Mouse (Mus musculus) embryonic facial prominence, embryonic 15.5 days (tissue): ENCODE measurements around the gene Nle1. TPM values are rescaled to one million over a fixed set of nuclear protein-coding genes. Genes with fewer than 3 reads are reported as not detected.

Experiments used
- ATAC-seq: fragments of 200-750 bp; cut with Nextera tagmentation; 2 replicates; pipeline ENCODE4 v1.8.0; 2017; ENCODE audit warnings: low read depth, moderate TSS enrichment; ENCODE audit not compliant: insufficient number of reproducible peaks, low FRiP score, low TSS enrichment
- H3K27ac ChIP-seq: fragments of 300-500 bp; sonication (generic); replicated peaks from 2 replicates; pipeline ENCODE4 v1.5.1; 2015; ENCODE audit warnings: mild to moderate bottlenecking, inconsistent platforms
- H3K27me3 ChIP-seq: fragments of 300-500 bp; sonication (generic); 2 replicates; pipeline ENCODE4 v1.6.1; 2015; ENCODE audit warnings: inconsistent platforms
- H3K36me3 ChIP-seq: fragments of 300-500 bp; sonication (generic); 2 replicates; pipeline ENCODE4 v1.6.1; 2015; ENCODE audit warnings: mild to moderate bottlenecking, inconsistent platforms
- H3K4me1 ChIP-seq: fragments of 300-500 bp; sonication (generic); 2 replicates; pipeline ENCODE4 v1.6.1; 2015; ENCODE audit warnings: inconsistent platforms
- H3K4me2 ChIP-seq: fragments of 300-500 bp; sonication (generic); replicated peaks from 2 replicates; pipeline ENCODE4 v1.6.1; 2015; ENCODE audit warnings: mild to moderate bottlenecking, inconsistent platforms
- H3K4me3 ChIP-seq: fragments of 300-500 bp; sonication (generic); replicated peaks from 2 replicates; pipeline ENCODE4 v1.5.1; 2015; ENCODE audit warnings: mild to moderate bottlenecking, inconsistent platforms
- H3K9ac ChIP-seq: fragments of 300-500 bp; sonication (generic); 2 replicates; pipeline ENCODE4 v1.6.1; 2015; ENCODE audit warnings: inconsistent platforms
- H3K9me3 ChIP-seq: fragments of 300-500 bp; sonication (generic); replicated peaks from 2 replicates; pipeline ENCODE4 v1.6.1; 2016; ENCODE audit warnings: inconsistent platforms
- WGBS: fragments of 180-500 bp; shearing (Covaris S2); methylation state at CpG from one replicate; pipeline ENCODE4 v1.1.7; 2015; 5-methylcytosine and 5-hydroxymethylcytosine counted together
- polyA plus RNA-seq: library from polyadenylated mRNA; unstranded; fragments of >200 nt; fragmentation: Nextera tagmentation; extraction: Ambion mirVana; gene quantifications from 2 replicates; pipeline ENCODE4 v1.2.1, GENCODE M21; 2015

The Nle1 gene
- polyA plus RNA-seq, 1 experiment from 2014 or later: 38.4 TPM

DNA sequence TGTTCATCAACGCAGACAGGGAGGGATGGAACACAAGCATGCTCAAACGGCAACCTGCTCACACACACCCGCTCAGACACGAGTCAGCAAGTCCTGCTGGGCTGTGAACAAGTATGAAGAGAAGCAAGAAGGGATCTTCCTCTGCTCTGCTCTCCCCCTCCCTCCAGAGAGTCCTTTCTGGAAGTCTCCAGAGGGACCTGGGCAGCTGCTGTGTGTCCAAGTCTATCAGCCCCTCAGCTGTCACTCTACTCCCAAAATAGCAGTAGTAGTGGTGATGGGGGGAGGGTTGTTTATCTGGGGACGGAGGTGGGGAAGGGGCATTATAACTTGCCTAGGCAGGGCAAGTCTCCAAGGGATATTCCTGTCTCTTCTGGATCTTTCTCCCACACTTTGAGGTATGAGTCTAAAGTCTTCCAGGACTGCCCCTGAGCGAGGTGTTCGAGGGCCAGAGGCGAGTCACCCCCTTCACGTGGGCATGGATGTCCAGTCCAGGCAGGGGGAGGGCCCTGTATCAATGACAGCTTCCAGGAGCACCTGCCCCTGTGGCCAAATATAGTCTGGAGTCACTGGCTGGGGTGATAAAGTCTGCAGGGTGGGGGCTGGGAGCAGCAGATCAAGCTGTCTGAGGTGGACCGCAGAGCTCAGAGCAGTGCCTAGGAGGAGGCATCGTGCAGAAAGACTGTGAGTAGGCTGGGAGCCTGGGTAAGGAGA, 2.6 kb upstream of the Nle1 start:
- WGBS: 75% methylated on average over 11 of the region's 11 CpGs
- Histone ChIP-seq H3K4me3 (no peak overlapping the region), H3K36me3 (peaks cover 8% of the 10 kb centered on the region), H3K9me3 (no peaks in the 10 kb centered on the region), H3K27me3 (no peaks in the 10 kb centered on the region; the same call in 1 of the 2 replicates), H3K27ac (no peak overlapping the region), H3K4me1 (peaks cover 10% of the 10 kb centered on the region), H3K9ac (no peak overlapping the region), H3K4me2 (no peak overlapping the region)
- ATAC-seq: 0 out of 2 replicates have a peak, but pooled peaks have one; percentile 56

DNA sequence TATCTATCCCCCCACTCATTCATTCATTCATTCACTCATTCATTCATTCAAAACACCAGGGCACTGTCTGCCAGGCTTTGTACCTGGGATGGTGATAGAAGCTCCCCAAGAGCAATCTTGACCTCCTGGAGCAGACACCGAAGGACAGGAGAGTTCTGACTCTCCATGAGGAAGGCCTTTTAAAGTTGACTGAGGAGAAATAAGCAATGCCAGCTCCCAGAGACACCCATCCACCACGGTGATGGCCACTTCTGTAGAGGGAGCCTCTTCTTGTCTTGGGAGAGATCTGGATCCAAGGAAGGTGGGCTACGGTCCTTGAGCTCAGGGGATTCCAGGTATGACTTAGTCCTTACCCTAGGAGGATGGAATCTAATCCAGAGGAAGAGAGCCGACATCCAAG, 2.0 kb upstream of the Nle1 start, which contains the start of gene Unc45b:
Gene Unc45b, plus strand, starts transcription at position 301 of the 400 bp plus-strand sequence.
- no peak within 1 kb of the TSS for H3K4me3 ChIP-seq
- no peaks in the 10 kb centered on the region; the same call in 1 of the 2 replicates for H3K27me3 ChIP-seq
- no peak within 1 kb of the TSS for H3K9ac ChIP-seq
- H3K4me2 ChIP-seq: no peak within 1 kb of the TSS
- no peak within 1 kb of the TSS for H3K27ac ChIP-seq
- H3K36me3 ChIP-seq: peaks cover 14% of the 10 kb centered on the region
- ATAC-seq: no peak; the same call in 1 of the 2 replicates
- H3K9me3 ChIP-seq: no peaks in the 10 kb centered on the region
- H3K4me1 ChIP-seq: peaks cover 10% of the 10 kb centered on the region
- WGBS: 83% methylated on average over 4 of the region's 4 CpGs

DNA sequence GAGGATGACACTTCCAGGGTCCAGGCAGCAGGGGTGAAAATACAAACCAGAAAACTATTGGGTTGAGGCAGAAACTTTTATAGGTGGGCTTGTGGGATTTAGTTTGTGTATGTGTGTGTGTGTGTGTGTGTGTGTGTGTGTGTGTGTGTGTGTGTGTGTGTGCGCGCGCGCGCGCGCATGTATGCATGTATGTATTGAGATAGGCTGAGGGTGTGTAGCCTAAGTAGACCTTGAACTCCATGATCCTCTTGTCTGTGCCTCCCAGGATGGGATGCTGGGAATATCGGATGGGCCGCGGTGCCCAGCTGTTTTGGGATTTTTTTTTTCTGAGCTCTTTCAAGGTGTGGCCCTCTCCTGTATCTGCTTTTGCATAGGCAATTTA, 388 bp upstream of the Nle1 start:
- Histone ChIP-seq H3K9ac (no peak overlapping the region; the same call in 1 of the 2 replicates), H3K27ac (no peak overlapping the region), H3K4me2 (peak overlapping the region; percentile 86), H3K4me1 (peaks cover 10% of the 10 kb centered on the region), H3K27me3 (no peaks in the 10 kb centered on the region; the same call in 1 of the 2 replicates), H3K4me3 (peak overlapping the region; percentile 82), H3K36me3 (peaks cover 31% of the 10 kb centered on the region), H3K9me3 (no peaks in the 10 kb centered on the region)
- WGBS: 48% methylated on average over 10 of the region's 10 CpGs
- ATAC-seq: no peak

DNA sequence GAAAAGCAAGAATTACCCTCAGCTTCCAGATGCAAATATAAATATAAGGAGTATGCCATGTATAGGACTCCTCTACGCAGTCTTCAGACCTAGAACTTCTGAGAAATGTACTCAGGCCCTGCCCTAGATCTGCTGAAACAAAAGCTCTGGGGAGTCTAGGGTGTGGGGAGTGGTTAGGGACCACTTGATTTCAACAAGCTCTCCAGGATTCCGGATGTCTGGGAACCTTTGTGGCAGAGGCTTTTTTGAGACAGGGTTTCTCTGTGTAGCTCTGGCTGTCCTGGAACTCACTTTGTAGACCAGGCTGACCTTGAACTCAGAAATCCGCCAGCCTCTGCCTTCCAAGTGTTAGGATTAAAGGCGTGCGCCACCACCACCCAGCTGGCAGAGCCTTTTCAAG, 2.4 kb downstream of the Nle1 start:
- peaks cover 59% of the 10 kb centered on the region for H3K36me3 ChIP-seq
- 90% methylated on average over 5 of the region's 5 CpGs for WGBS
- ATAC-seq: no peak

DNA sequence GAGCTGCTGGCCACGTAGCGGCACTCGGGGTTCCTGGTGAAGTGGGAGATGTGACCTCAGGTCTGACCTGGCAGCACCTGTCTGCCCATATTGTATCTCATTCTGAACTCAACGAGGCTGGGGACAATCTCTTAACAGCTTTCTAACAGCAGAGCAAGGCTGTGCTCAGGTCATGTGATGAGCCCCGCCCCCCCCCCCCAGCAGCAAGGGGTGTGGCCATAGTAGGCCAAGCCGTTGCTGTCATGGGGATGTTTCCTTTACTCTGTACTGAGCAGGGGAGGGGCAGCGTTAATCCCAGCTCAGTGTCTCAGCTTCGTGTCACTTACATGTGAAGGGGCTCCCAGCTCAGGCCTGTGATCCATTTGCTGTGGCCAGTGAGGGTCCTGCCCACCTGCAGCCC, 3.3 kb downstream of the Nle1 start:
- no peak for ATAC-seq
- Histone ChIP-seq H3K9me3 (no peaks in the 10 kb centered on the region), H3K4me3 (no peak overlapping the region), H3K4me2 (no peak overlapping the region), H3K9ac (no peak overlapping the region), H3K27ac (no peak overlapping the region), H3K36me3 (peaks cover 67% of the 10 kb centered on the region), H3K27me3 (no peaks in the 10 kb centered on the region), H3K4me1 (peaks cover 10% of the 10 kb centered on the region)
- WGBS: 60% methylated on average over 8 of the region's 8 CpGs

More for the DNA sequence above, 2.4 kb downstream of the Nle1 start:
- Histone ChIP-seq H3K9ac (no peak overlapping the region), H3K4me1 (peaks cover 10% of the 10 kb centered on the region), H3K27ac (no peak overlapping the region), H3K27me3 (no peaks in the 10 kb centered on the region), H3K4me3 (no peak overlapping the region), H3K4me2 (no peak overlapping the region), H3K9me3 (no peaks in the 10 kb centered on the region)

DNA sequence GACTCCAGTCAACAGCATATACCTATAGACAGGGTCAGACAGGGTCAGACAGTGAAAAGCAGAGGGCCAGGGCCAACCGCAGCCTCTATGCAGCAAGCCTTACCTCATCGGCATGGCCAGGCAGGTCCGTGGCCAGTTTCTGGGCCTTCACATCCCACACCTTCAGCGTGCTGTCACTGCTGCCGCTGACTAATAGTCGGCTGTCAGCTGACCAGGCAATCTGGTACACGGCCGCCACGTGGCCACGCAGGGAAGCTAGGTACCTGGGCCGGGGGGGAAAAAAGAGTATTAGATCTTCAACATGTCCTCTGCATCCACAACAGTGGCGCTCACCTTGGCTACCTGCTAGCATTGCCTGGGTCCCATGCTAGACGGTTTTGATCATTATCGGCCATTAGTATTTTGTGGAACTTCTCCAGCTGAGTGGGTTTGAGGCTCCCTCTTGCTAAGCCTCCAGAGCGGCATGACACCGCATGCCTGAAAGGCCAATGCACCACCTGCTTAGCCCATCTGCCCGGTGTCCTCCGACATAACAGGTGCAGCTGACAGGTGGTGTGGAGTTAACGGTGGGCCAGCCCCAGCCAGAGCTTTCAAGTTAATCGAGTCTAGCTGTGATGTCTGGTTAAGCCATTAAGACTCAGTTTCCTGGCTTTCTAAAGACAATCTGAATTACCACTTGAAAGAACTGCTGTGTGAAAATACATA, 6.5 kb downstream of the Nle1 start:
- no peak overlapping the region for H3K27ac ChIP-seq
- 88% methylated on average over 20 of the region's 20 CpGs for WGBS
- peaks cover 69% of the 10 kb centered on the region for H3K36me3 ChIP-seq
- no peak for ATAC-seq
- H3K4me1 ChIP-seq: no peaks in the 10 kb centered on the region
- no peak overlapping the region for H3K4me2 ChIP-seq
- no peak overlapping the region for H3K9ac ChIP-seq
- H3K27me3 ChIP-seq: no peaks in the 10 kb centered on the region
- H3K4me3 ChIP-seq: no peak overlapping the region
- no peaks in the 10 kb centered on the region for H3K9me3 ChIP-seq

DNA sequence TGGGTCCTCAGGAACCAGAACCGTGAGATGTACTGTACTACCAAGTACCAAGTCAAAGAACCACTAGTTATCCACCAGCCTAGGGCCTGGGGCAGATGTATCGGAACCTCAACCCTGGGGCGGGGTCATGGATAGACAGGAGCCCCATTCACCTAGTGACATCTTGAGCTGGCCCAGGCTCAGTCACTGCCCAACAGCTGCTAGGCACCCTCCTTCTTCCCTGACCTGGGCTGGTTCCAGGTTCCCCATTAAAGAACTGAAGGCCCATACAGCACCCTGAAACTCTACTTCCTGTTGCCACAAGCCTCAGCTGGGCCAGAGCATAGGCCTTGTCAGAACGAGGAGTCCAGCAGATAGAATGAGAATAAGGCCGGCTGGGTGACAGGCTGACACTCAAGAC, 8.5 kb downstream of the Nle1 start:
- H3K4me1 ChIP-seq: no peaks in the 10 kb centered on the region
- no peak overlapping the region for H3K4me2 ChIP-seq
- no peaks in the 10 kb centered on the region for H3K9me3 ChIP-seq
- no peak for ATAC-seq
- no peak overlapping the region for H3K27ac ChIP-seq
- no peak overlapping the region for H3K9ac ChIP-seq
- H3K27me3 ChIP-seq: no peaks in the 10 kb centered on the region
- 90% methylated on average over 5 of the region's 5 CpGs for WGBS
- H3K4me3 ChIP-seq: no peak overlapping the region
- peaks cover 50% of the 10 kb centered on the region for H3K36me3 ChIP-seq

DNA sequence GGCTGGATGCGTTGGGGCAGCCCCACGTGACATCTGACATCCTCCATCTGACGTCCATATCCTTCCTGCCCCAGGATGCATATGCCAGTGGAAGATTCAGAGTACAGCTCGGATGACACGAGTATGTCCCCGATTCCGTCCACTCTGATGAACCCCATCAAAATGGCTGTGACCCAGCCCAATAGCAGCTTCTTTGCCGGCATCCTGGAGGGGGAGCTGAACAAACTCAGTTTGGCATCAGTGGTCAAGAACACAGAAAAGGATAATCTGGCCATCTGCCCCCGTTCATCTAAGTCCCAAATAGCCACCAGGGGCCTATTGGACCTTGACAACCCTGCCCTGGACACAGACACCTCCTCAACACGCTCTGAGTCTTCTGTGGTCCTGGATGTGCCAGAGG, 10.7 kb downstream of the Nle1 start:
- Histone ChIP-seq H3K9me3 (no peaks in the 10 kb centered on the region), H3K4me3 (no peak overlapping the region), H3K36me3 (peaks cover 27% of the 10 kb centered on the region), H3K27me3 (no peaks in the 10 kb centered on the region), H3K4me2 (no peak overlapping the region), H3K9ac (no peak overlapping the region), H3K27ac (no peak overlapping the region), H3K4me1 (no peaks in the 10 kb centered on the region)
- no peak for ATAC-seq
- 80% methylated on average over 10 of the region's 10 CpGs for WGBS

DNA sequence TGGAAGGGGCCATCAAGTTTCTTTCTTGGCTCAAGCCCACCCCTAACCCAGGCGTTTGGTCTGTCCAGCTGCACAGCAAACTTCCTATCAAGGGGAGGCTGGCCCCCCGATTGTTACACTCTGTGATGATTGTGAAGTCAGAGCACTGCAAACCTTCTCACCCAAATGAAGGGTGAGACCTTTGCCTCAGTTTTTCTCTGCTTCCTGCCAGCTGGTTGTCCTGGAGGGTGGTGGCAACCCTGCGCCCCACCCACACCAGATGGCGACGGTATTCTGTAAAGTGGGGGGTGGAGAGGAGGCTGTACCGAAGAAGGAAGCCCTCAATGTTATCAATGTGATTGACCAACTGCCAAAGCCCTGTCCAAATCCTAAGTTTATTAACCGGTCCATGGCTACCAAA, 16.3 kb downstream of the Nle1 start, which contains the start of gene Fndc8:
Gene Fndc8, plus strand, starts transcription at position 189 of the 400 bp plus-strand sequence.
- ATAC-seq: no peak
- no peak within 1 kb of the TSS for H3K4me2 ChIP-seq
- 61% methylated on average over 7 of the region's 7 CpGs for WGBS

DNA sequence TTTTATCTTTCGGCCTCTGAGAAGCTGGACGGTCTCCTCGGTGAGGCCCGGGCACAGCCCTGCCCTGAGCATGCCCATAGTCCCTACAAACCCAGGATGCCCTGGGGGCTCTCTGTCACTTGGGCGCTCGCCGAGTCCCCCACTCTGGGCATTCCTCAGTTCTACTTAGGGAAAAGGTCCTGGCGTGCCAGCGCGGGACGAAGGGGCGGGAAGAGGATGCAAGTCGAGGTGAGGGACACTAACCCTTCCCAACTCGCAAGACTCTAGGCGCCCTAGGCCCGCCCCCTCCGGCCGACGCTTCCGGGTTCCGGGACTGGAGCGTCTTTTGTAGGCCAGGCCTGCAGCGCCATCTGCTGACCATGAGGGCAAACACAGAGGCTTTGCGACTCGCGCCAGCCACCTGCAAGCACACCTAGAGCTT, 17.9 kb downstream of the Nle1 start, which contains the start of gene Rad51d:
Gene Rad51d, minus strand, starts transcription at position 273 of the 421 bp plus-strand sequence.
- 0% methylated on average over 26 of the region's 26 CpGs for WGBS
- H3K9me3 ChIP-seq: no peaks in the 10 kb centered on the region
- H3K4me3 ChIP-seq: peak within 1 kb of the TSS; percentile 60
- H3K27me3 ChIP-seq: peaks cover 6% of the 10 kb centered on the region
- peak within 1 kb of the TSS; percentile 46 for H3K9ac ChIP-seq
- peaks cover 19% of the 10 kb centered on the region for H3K4me1 ChIP-seq
- 0 out of 2 replicates have a peak within 1 kb of the TSS, but pooled peaks have one; percentile 18 for H3K27ac ChIP-seq
- no peaks in the 10 kb centered on the region for H3K36me3 ChIP-seq
- ATAC-seq: peak; percentile 89
- peak within 1 kb of the TSS; percentile 71 for H3K4me2 ChIP-seq

More for the DNA sequence above, 16.3 kb downstream of the Nle1 start, which contains the start of gene Fndc8:
- H3K4me1 ChIP-seq: peaks cover 19% of the 10 kb centered on the region
- no peak within 1 kb of the TSS for H3K4me3 ChIP-seq
- H3K36me3 ChIP-seq: no peaks in the 10 kb centered on the region
- H3K9ac ChIP-seq: no peak within 1 kb of the TSS
- H3K27ac ChIP-seq: no peak within 1 kb of the TSS
- H3K9me3 ChIP-seq: no peaks in the 10 kb centered on the region
- peaks cover 6% of the 10 kb centered on the region for H3K27me3 ChIP-seq
